Mouse (Mus musculus) frontal cortex, postnatal 25 days (tissue): Measurements from ENCODE around the gene Ptprf.

Source experiments
- DNase-seq, 2 experiments: peaks; one replicate each; pipeline ENCODE4 v3.0.0; 2022; ENCODE audit warnings: low spot score in 2 of 2

Gene Ptprf

DNA sequence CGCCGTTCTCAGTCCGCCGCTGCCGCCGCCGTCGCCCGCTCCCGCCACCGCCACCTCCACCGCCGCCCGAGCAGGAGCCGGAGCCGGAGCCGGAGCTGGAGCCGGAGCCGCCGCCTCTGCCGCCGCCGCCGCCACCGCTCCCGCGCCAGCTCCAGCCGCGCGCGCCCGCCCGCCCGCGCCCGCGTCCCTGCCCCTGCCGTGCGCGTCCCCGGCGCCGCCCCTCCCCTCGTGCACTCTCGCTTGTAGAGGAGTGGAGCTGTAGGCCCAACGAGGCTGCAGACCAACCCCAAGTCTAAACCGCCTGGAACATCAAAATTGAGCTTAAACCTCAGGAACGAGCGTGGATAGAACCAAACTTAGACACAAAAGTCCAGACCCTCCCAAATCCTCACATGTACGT is at the start of gene Ptprf:
Ptprf (minus strand) TSS at position 175 of the 400 bp plus-strand sequence.
- DNase-seq: peak; percentile 52 to 60

DNA sequence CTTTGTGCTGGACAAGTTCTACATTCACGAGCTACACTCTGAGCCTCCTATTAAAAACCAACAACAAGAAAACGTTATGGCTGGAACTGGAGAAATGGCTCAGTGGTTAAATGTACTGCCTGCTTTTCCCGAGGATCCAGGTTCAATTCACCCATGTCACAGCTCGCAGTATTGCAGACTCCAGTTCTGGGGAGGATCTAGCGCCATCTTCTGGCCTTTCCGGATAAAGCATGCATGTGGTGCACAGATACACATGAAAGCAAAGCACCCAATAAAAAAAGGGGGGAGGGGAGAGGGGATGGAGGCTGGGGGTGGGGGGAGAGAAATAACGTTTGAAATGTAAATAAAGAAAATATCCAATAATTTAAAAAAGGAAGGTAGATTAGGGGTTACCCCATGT is 45.5 kb upstream of the Ptprf start:
- no peak for DNase-seq

DNA sequence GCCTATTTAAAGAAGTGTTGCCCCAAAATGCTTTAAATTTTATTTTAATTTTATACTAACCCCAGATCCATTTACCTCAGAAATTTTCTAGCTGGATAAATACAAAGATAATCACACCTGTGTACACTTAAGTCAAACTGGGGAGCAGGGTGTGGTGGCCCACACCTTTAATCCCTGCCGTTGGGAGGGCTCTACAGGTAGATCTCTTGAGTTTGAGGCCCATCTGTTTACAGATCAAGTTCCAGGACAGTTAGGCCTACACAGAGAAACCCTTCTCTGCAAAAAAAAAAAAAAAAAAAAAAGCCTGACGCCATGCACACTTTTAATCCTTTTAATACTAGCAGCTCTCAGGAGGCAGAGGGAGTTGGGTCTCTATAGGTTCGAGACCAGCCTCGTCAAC is 44.8 kb upstream of the Ptprf start:
- DNase-seq: no peak

DNA sequence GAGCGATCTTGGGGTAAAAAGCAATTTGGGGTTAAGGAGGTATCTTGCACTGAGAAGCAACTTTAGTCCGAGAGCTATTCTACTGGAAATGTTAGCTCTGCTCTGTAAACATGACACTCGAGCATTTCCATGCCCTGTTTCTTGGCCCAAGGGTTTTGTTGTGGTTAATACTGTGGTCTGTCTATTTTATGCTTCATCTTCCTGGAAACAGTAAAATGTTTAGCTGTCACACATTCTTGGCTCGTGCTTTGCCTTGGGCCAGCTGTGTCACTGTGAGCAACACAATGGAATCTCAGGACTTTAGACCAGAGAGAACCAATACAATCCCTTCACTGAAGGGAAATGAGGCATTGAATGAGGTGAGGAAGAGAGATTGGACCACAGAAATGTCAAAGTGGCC is 40.6 kb upstream of the Ptprf start:
- no peak for DNase-seq

DNA sequence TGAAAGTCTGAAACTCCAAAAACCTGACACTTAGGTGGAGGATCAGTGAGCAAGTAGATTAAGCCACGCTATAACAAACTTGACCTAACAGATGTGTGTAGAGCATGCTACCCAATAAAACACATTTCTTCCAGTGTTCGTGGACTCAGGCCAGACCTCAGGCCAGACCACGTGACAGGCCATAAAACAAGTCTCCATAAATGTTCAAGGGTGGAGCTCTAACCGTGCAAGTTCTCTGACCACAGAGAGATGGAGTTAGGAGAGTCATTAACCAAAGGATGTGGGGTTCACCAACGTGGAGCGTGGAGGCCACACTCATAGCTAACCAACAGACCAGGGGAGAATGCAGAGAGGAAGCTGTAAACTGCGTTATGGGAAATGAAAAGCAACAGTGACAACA is 35.3 kb upstream of the Ptprf start:
- DNase-seq: no peak

DNA sequence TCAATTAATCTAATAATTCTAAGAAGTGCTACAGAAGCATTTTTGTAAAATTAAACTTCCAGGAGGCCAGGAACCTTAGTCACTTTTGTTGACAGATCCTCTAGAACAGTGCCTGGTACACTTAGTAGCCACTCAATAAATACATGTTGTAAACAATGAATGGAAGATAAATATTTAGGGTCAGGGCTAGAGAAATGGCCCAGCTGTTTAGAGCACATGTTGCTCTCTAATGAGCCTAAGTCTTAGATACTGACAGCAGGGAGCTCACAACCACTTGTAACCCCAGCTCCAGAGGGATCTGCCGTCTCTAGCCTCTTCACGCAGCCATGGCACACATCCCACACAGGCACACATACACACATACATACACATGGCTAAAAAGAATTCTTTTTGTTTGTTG is 29.4 kb upstream of the Ptprf start:
- no peak for DNase-seq

DNA sequence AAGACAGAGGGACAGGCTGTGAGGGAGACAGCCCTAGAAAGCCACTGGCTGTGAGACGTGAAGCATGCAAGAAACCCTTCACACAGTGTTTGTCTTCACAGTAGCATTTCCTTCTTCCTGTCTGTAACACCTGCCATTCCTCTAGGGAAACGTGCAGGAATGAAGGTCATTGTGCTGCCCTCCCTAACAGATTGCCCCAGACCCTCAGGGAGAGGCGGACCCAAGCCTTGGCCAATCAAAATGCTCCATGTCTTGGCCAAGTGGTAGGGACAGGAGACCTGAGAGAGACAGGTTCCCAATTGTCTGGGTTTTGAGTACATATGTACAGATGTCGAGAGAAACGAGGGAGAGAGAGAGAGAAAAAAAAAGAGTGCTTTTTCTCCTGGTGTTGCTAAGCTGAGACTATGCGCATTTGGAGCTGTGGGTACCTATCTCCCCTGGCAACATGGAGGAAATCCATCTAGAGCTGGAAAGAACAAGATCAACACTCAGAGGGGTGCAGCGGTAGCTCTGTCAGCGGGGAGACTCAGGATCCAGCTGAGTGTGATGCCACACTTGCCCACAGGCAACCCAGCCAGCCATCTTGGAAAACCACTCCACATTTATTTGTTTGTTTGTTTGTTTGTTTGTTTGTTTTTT is 28.6 kb upstream of the Ptprf start:
- no peak for DNase-seq

DNA sequence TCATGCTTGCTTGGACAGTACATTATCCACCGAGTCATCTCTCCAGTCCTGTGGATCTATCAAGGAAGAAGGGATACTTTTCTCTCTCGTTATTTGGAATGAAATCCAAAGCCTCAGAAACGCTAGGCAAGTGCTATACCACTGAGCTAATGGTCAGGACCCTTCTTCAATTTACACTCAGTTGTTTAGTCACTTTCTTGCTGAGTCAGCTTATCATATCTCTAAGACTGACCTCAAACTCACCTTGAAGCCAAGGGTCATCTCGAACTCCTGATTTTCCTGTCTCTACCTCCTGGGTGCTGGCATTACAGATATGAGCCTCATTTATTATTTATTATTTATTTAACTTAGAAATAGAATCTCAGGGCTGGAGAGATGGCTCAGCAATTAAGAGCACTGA is 25.5 kb upstream of the Ptprf start:
- DNase-seq: no peak

DNA sequence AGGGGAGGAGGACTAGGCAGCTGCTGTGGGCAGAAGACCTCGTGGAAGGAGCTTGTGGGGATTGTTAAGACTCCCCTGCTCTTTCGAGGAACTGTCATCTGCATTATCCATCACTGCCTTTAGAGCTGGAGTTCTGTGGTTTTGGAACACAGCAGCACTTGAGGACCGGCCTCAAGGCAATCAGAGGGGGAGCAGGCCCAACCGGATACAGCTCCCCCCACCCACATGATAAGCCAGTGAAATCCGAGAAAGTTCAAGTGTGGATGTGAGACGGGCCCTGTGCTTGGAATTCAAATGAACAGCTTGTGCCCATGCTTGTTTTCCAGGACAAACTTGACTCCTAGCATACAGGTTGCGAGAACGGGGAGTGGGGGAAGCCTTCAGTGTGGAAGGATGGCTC is 24.1 kb upstream of the Ptprf start:
- DNase-seq: no peak

DNA sequence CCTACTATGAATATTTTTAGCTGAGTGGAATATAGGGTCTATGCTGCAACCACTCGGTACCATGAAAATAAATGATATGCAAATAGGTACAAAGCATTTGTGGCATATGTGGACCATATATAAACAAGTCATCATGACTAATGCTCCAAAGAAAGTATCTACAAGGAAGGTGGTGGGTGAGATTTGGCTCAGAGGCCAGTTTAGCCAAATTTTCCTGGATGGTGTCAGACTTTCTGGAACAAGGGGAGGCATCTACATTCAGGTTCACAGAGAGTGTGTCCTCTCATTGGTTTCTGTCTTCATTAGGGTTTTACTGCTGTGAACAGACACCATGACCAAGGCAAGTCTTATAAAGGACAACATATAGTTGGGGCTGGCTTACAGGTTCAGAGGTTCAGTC is 19.3 kb upstream of the Ptprf start:
- no peak for DNase-seq

DNA sequence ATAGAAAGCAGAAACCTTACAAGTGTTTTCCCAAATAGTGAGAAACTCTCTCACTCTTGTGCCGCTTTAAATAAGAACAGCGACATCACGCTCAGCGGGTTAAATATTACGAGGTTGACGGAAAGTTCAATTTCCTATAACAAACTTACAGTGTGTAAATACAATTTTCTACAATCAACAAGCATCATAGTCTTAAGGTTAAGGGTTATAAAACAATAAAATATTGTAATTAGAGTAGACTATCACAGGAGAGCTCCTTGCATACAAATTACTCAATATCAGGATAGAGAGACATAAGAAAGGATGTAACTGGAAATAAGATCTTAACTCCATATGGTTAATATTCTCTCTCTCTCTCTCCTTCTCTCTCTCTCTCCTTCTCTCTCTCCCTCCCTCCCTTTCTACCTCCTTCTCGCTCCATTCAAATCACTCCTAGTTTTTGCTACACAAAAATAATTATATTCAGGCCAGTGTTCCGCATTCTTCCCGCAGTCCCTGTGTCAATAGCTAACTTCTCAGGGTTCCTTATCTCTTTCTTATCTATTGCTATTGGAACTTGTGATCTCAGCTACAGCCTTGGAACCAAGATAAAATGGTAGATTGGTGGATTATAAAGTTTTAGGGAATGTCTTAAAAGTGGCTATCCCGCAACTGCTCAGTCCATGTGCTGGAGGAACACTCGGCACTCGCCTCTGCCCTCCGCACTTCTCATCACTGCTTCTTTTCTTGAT is 16.5 kb upstream of the Ptprf start:
- DNase-seq: no peak

DNA sequence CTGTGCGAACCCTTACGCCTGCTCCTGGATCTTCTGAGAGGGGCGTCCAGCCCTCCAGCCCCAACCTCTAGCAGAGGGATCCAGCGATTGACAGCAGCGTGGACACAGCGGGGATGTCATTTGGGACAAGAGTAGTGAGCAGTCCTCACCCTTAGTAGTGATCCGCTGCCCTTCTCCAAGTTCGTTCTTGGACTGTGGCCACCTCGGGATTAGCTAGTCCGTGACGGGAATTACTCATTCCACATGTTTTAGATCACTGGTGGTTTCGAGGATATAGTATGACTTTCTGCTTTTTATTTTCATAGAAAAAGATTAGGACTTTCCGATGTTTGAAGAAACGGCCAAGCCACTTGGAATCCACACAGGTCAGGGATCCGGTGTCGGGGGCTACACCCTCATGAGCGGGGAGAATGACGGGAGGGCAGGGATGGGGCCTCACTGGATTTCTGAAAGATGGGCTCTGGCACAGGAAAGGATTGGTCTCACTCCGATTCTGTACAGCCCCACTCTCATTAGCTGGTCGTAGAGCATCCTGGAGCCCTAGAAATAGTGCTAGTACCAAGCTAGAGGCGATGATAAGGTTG is 15.0 kb upstream of the Ptprf start:
- no peak for DNase-seq

DNA sequence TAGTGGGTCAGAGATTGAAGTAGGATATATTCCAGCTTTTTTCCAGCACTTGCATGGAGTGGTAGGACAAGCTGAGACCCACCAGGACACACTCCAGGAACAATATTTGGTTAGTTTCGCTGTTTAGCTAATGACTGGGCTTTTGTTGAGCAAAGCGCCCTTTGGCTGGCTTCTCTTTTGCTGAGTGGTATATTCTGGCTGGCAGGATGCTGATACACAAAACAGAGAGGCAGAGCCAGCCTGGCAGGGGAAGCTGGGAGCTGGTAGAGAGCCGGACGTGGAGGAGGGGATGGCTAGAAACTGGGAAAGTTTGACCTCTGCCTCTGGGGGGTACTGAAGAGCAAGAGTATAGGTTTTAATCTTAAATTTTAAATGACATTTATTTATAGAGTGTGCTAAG is 13.8 kb upstream of the Ptprf start:
- no peak for DNase-seq

DNA sequence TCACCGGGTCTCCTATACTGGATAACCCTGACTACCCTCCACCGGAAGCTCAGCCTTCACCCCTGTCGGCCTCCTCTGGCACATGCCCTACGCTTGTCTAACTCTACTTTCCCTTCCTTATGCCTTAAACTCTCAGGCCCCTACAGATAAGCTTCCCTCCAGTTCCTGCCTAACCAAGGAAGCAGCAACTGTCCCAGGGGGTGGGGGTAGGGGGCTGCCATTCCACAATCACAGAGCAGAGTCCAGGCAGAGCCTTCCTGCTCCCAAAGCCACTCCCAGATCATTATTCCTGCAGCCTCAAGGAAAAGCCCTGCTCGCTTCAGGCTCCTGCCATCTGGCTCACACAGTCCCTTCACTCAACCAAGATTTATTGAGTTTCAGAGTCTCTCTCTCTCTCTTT is 6.6 kb upstream of the Ptprf start:
- no peak for DNase-seq

DNA sequence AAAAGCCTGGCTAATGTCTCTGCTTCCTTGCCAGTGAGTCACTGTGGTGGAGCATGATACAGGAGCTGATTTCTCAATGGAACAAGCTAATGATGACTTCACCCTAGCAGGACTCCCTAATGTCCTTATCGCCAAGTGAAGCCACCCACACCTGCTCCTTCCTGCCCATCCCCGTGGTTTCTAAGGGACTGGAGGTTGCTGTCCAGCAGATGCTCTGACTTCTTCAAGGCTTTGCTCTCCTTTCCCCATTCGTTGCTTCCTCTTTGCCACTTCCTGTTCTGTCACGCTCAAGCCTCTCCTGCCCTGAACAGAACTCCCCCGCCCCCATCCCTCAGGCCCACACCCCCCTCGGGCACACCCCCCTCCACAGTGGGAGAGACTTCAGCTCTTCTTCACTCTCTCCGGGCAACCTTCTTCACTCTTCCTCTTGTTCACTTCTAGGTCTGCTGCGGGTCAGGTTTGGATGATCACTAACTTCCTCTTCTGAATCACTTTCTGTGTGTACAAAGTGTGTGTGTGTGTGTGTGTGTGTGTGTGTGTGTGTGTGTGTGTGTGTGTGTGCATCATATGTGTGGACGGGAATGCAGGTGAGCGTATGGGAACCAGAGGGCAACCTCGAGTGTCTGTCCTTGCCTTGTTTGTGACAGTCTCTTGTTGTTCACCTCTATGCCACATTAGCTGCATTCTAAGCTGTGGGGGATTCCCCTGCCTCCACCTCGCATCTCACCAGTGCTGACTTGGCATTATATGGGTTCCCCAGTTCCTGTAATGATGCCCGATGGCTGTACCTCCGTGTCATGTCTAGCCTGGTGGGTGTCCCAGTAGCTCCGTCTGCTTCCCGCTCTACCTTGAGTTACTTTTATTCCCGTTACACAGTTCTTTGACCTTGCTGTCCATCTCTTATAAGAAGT is 4.7 kb upstream of the Ptprf start:
- DNase-seq: no peak

DNA sequence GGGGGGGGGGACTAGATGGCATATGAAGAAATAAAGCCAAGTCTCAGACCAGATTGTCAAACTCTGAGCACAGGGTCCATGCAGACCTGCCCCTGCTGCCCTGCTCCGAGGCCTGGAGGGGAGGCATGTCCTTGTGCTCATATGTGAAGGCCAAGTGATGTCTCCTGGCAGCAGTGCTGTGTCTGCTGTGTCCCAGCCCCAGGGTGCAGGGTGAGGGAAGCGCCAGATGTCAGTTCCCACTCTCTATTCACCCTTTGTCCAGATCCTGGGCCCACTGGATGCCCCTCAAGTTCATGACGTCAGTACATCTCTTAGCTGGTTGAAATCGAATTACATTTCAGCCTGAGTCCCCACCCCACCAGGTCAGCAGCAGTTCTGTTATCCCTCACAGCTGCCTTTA is 3.6 kb upstream of the Ptprf start:
- DNase-seq: no peak

DNA sequence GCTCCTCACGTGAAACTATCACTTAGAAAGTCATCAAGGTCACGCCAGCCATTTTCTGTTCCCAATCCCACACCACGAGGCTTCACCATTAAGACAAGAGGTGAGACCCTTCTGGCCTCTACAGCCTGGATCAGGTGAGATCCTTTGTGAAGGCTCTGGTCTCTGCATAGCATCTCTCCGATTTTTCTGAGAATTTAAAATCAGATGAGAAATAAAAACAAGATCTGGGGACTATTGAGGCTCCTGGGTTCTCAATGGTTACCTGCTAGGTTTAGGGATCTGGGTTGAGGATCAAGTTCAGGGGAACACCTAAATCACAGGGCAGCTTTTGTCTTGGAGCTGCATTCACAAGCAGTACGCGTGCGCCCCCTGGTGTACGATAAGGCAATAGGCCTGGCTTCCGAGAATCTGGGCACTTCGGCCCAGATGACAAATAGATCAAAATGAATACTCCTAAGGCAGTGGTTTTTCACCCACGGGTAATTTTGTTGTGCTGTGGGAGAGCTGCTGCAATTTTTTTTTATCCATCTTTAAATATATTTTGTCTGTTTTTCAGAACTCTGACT is 1.6 kb upstream of the Ptprf start:
- peak; percentile 70 to 73 for DNase-seq

DNA sequence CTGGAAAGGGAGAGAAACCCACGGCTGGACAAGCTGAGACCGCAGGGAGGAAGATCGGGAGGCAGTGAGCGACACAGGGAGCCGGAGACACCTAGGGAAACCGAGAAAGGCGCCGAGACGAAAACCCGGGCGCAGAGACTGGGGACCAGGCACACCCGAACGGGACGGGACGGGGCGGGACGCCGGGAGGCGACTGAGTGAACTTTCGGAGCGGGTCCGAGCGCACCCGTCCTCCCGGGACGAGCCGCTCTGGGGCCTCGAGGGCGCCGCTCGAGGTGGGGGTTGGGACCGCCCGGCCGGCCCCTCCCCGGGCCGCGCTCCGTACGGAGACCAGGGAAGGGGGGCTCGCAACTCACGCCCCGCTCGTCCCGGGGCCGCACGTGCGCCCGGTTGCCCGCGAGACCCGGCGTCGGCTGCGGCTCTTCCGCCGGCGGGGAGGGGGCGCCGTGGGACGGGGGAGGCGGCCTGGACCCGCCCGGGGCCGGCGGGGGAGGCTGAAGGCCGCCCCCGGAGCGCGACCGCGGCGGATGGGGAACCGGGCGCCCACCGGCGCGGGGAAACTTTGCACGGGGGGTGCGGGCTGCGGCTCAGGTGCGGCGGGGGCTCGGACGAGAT is 682 bp downstream of the Ptprf start:
- no peak for DNase-seq

DNA sequence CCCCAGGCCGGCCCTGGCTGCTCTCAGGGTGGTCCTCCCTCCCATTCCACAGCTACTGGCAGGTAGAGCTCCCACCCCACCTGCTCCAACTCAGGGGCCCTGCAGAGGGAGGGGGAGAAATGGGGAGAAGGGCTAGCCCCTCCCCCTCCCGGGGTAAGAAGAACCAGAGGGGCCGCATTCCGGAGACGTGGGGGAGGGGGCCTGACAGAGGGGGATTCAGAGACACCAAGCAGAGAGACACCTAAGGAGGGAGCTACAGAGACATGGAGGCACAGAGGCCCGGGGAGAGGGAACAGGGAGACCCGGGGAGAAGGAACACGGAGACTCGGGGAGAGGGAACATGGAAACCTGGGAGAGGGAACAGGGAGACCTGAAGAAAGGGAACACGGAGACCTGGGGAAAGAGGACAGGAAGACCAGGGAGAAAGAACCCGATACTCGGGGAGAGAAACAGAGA is 1.2 kb downstream of the Ptprf start:
- DNase-seq: no peak

DNA sequence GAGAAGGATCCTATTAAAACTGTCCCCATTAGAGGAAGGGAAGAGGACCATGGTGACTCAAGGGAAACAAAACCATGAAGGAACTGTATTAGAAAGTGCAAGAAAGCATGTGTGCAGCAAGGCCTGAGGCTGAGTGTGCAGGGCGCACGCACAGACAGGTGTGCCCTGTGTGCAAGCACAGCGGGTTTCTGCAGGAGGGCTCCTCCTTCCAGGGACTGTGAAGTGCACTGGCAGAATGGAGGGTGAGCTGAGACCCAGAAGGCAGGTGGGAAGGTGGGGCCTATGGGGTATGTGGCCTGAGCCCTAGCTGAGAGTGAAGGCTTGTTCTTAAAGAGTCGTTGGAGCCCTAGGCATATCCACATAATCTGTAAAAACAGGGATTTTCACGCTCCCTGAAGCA is 1.9 kb downstream of the Ptprf start:
- DNase-seq: no peak

DNA sequence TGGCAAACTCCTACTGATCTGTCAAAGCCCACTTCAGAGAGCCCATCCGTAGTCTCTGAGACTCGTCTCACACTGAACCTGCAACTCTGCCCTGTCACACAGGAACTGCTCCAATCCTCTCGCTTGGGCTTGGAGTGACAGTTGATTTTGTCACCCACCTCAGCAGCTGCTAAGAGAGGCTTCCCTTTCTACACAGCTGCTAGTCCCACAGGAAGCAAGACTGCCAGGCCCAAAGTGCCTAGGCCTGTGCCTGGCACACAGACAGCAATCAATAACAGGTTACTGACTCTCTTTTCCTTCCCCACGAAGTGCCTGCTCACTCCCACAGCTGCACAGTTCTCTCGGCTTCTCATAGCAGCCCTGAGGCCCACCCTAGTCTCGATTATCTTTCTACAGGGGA is 2.7 kb downstream of the Ptprf start:
- no peak for DNase-seq

DNA sequence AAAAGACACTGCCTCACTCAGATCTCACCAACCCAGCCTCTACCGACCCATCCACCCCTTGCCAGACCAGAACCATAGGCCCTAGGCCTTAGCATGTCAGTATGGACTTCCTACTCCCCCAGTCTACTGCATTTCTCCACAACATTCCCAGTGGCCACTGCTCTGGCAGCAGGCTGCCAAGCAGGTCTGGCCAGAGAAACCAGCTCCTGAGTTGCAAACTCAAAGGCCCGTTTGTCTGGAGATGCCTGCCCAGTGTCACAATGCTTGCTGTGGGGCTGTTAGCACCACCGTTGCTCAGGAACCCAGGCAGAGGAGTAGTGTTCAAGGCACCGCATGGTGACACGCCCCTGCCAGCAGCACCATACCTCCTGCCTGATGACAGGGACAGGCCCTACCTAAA is 5.0 kb downstream of the Ptprf start:
- no peak for DNase-seq
